Mouse (Mus musculus) kidney, adult 2 months (tissue): ENCODE results near the gene Btrc.

Source experiments
- CTCF ChIP-seq: fragments of 200-500 bp; conservative IDR thresholded peaks from 2 replicates; pipeline ENCODE4 v1.5.1; 2011; ENCODE audit warnings: low read depth, mild to moderate bottlenecking, control low read depth, low read length, moderate library complexity, mixed read lengths; ENCODE audit not compliant: insufficient read depth, insufficient read length
- POLR2A ChIP-seq: fragments of 200-500 bp; IDR thresholded peaks from one replicate; pipeline ENCODE4 v1.6.1; 2011; ENCODE audit warnings: low read depth, low read length, control low read depth

GRCm38 (mm10) chr19:45413966-45414365 lies 50.4 kb downstream of the Btrc start:
- TF ChIP-seq POLR2A (no peak), CTCF (no peak)
